Mouse (Mus musculus) spleen, postnatal 0 days (tissue): ENCODE results near the gene Nop2. TPM values are rescaled to one million over a fixed set of nuclear protein-coding genes. Genes with fewer than 3 reads are reported as not detected.

Experiments
- polyA plus RNA-seq: library from polyadenylated mRNA; unstranded; fragments of >200 nt; fragmentation: Nextera tagmentation; extraction: Ambion mirVana; gene quantifications from 2 replicates; pipeline ENCODE4 v1.2.1, GENCODE M21; 2015

Nop2 gene
- polyA plus RNA-seq: 35.5 and 37.8 TPM in 2 replicates

DNA sequence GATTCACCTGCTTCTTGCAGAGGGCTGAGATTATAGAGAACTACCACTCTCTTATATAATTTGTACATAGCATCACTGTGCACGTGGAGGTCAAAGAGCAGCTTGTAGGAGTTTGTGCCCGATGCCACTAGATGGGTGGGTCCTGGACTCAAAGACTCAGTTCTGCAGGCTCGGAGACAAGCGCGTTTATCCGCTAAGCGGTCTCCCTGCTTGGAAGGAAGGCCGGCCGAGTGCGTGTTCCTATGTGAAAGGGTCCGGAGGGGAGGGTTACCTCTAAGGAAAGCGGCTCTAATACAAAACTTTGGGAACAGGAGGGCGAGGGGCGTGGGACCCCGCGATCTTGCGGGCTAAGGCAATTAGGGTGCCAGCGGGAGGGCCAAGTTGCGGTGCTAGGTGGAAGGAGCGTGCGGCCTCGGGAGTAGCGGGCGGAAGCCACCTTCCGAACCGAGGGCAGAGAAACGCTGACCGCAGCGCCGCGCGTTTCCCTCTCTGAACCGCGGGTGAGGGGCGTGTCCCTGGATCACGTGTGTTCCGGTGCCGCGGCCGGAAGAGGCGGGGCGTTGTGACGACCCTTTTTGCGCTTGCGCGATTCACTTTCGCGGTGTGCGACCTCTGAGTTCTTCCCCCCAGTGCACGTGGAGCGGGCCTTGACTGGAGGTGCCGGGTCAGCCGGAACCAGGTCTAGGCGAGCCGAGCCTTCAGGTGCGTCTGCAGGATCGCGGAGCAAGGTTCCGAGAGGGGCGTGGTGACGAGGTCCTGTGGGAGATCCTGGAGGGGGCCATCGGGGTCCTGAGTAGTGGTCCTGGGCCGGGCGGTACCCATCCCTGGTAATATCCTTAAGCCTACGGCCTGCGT, at the start of gene Nop2:
Gene Nop2, plus strand, starts transcription at position 608 of the 855 bp plus-strand sequence.

GRCm38 (mm10) chr6:125095391-125096278, 36.1 kb upstream of the Nop2 start, which contains the start of gene Chd4:
TSS of gene Chd4 (plus strand) at chr6:125095981.

DNA sequence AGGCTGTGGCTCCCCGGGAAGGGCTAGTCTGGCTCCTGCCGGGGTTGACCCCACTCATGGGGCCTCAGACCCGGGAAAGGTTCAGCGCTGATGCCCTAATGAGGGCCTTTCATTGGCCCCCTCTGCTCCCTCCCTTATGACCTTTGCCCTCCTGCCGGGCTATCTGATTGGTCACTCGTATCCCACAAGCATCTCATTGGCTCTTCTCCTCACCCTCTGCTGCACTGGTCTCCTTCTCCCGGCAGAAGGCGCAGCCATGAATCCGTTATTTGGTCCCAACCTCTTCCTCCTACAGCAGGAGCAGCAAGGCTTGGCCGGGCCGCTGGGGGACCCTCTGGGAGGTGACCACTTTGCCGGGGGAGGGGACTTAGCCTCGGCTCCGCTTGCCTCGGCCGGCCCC, 13.3 kb downstream of the Nop2 start, which contains the start of gene Iffo1:
Gene Iffo1, plus strand, starts transcription at position 241 of the 400 bp plus-strand sequence.

GRCm38 (mm10) chr6:125166051-125166751, 34.5 kb downstream of the Nop2 start, which contains the start of gene Gapdh:
TSS of gene Gapdh (minus strand) at chr6:125166467.

DNA sequence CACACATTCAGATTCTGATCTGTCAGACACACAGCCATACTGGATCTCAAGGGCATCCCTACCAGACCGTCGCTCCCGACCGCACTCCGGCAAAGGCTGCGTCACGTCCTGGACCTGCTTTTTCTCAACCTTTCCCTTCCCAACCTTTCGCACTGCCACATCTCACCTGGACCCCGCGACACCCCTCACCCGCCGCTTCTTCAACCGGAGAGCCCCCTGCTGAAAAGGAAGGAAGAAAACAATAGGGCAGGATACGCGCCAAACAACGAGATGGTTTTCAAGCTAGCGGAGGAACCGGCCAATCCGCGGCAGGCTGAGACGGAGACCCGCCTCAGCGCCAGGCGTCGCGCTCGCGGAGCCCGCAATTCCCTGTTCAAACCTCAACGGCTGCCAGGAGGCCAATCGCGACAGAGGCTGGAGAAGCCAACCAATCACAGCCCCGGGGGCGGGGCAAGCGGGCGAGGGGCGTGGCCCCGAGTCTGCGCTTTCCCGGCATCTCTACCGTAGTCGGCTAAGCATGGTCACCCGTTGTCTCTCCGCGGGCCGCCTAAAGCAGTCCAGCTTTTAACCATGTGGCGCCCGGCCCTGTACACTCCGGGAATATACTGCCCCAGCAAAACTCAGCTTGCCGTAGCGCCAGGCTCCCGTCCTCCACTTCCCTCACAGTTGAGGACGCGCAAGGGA, 59.8 kb downstream of the Nop2 start, which contains the start of the genes Ncapd2 and Mrpl51:
Gene Ncapd2, minus strand, starts transcription at position 370 of the 684 bp plus-strand sequence.
Gene Mrpl51, plus strand, starts transcription at position 470 of the 684 bp plus-strand sequence.

Other genes starting within 250 kb of the Nop2 start
- gene Cd4, start 243.7 kb upstream of the Nop2 start, polyA plus RNA-seq: 0.23 and 0.62 TPM in 2 replicates
- gene Lag3, start 220.2 kb upstream of the Nop2 start, polyA plus RNA-seq: 1.6 and 2.9 TPM in 2 replicates
- gene Ptms, start 211.8 kb upstream of the Nop2 start, polyA plus RNA-seq: 66.4 and 88.8 TPM in 2 replicates
- gene Mlf2, start 200.5 kb upstream of the Nop2 start, polyA plus RNA-seq: 110 and 118 TPM in 2 replicates
- 55.1 and 59.7 TPM in 2 replicates for gene Cops7a, start 166.4 kb upstream of the Nop2 start, polyA plus RNA-seq
- gene Pianp, start 135.2 kb upstream of the Nop2 start, polyA plus RNA-seq: 0.41 and 0.47 TPM in 2 replicates
- gene Zfp384, start 122.8 kb upstream of the Nop2 start, polyA plus RNA-seq: 5.5 and 7.0 TPM in 2 replicates
- 43.3 and 47.7 TPM in 2 replicates for gene Ing4, start 92.1 kb upstream of the Nop2 start, polyA plus RNA-seq
- gene Acrbp, start 82.2 kb upstream of the Nop2 start, polyA plus RNA-seq: 5.1 and 7.5 TPM in 2 replicates
- 1.4 and 1.8 TPM in 2 replicates for gene Lpar5, start 64.0 kb upstream of the Nop2 start, polyA plus RNA-seq
- 39.3 and 45.6 TPM in 2 replicates for gene Chd4, start 35.9 kb upstream of the Nop2 start, polyA plus RNA-seq
- gene Iffo1, start 13.3 kb downstream of the Nop2 start, polyA plus RNA-seq: 9.4 and 12.4 TPM in 2 replicates
- gene Gapdh, start 34.6 kb downstream of the Nop2 start, polyA plus RNA-seq: 647 and 650 TPM in 2 replicates
- 118 and 127 TPM in 2 replicates for gene Ncapd2, start 59.8 kb downstream of the Nop2 start, polyA plus RNA-seq
- 198 and 200 TPM in 2 replicates for gene Mrpl51, start 59.9 kb downstream of the Nop2 start, polyA plus RNA-seq
- 4.1 and 4.2 TPM in 2 replicates for gene Vamp1, start 83.6 kb downstream of the Nop2 start, polyA plus RNA-seq
- gene Tapbpl, start 100.0 kb downstream of the Nop2 start, polyA plus RNA-seq: 5.6 and 8.6 TPM in 2 replicates
- gene Cd27, start 105.1 kb downstream of the Nop2 start, polyA plus RNA-seq: 5.3 and 6.2 TPM in 2 replicates
- not detected in 2 replicates for gene Tuba3a, start 154.1 kb downstream of the Nop2 start, polyA plus RNA-seq
- gene Ltbr, start 182.0 kb downstream of the Nop2 start, polyA plus RNA-seq: 20.9 and 27.0 TPM in 2 replicates
- 1.3 and 1.9 TPM in 2 replicates for gene Scnn1a, start 188.8 kb downstream of the Nop2 start, polyA plus RNA-seq
- 38.0 and 49.0 TPM in 2 replicates for gene Tnfrsf1a, start 217.5 kb downstream of the Nop2 start, polyA plus RNA-seq
- gene Plekhg6, start 248.9 kb downstream of the Nop2 start, polyA plus RNA-seq: 0.07 and 0.10 TPM in 2 replicates